9 mouse cellular contexts compared by ENCODE assay signal in the genomic region with DNA sequence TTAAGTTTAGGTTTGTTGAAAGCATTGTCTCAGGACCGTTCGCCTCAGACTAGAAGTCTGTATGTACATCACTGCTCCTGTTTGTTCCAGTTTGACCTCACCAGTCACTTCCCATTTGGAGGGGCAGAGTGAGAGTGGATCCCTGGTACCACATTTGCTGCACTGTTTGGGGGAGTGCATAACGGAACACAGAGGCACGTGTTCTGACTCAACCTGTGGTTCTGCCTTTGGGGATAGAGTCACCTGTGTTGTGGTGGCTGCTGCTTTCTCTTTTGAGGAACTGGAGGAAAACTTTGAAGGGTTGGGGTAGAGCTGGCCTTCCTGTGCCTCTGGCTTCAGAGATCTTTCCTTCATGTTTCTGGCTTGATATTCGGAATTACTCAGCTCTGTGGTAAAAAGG. TPM values are rescaled to one million over a fixed set of nuclear protein-coding genes. Genes with fewer than 3 reads are reported as not detected.
DNase-seq lines count a peak whose midpoint lies in the region; ATAC-seq and TF ChIP-seq lines count a peak whose summit lies in the region.
"Had no signal": no experiment of that assay in that cellular context is flagged by ENCODE, and none has a peak within 500 bp of the region (broad histone marks: within the 10 kb centered on the region; RNA-seq: fewer than 3 reads in every experiment).

No protein-coding gene starts in this region.

- H3K27me3 ChIP-seq in heart, embryonic 10.5 days (ENCODE audit: insufficient read depth, poor library complexity, severe bottlenecking), result no peaks in the 10 kb centered on the region
- peaks cover 9% of the 10 kb centered on the region for H3K27me3 ChIP-seq in E14TG2a.4 (ENCODE audit: insufficient read depth, low read length)
- H3K27me3 ChIP-seq in hindbrain, embryonic 11.5 days (ENCODE audit: control insufficient read depth, insufficient read depth, low read length), result no peaks in the 10 kb centered on the region
- no peaks in the 10 kb centered on the region for H3K27me3 ChIP-seq in midbrain, embryonic 10.5 days (ENCODE audit: low read depth, poor library complexity, severe bottlenecking)

- no peaks in the 10 kb centered on the region for H3K9me3 ChIP-seq in heart, embryonic 10.5 days
- H3K9me3 ChIP-seq in E14TG2a.4 (ENCODE audit: low read length), result no peaks in the 10 kb centered on the region
- H3K9me3 ChIP-seq in hindbrain, embryonic 11.5 days (ENCODE audit: control insufficient read depth, low read length), result no peaks in the 10 kb centered on the region
- H3K9me3 ChIP-seq in midbrain, embryonic 10.5 days (replicated peaks), result peaks cover 10% of the 10 kb centered on the region

- H3K4me3 ChIP-seq in heart, embryonic 10.5 days, result peak overlapping the region; percentile 93
- peak overlapping the region; percentile 93 for H3K4me3 ChIP-seq in E14TG2a.4 (replicated peaks; ENCODE audit: low read length)
- peak overlapping the region; percentile 98 for H3K4me3 ChIP-seq in hindbrain, embryonic 11.5 days (ENCODE audit: low read depth, low read length)
- H3K4me3 ChIP-seq in midbrain, embryonic 10.5 days, result peak overlapping the region; percentile 79

- H3K4me2 ChIP-seq in hindbrain, embryonic 11.5 days (replicated peaks; ENCODE audit: low read depth, low read length), result peak overlapping the region; percentile 72

- no peak for DNase-seq in heart, embryonic 10.5 days (ENCODE audit: low spot score)
- no peak for DNase-seq in heart, adult 11 months
- no peak for DNase-seq in hindbrain, embryonic 11.5 days (ENCODE audit: low spot score)
- no peak for DNase-seq in midbrain, embryonic 10.5 days (ENCODE audit: low spot score)
- no peak for DNase-seq in right cerebral cortex, postnatal 4 days
- DNase-seq in Muller cell, postnatal 12 days (ENCODE audit: inconsistent ontology term), result no peak
- no peak for DNase-seq in adrenal gland, adult 8-10 months

- TF ChIP-seq CTCF in E14TG2a.4 (conservative IDR thresholded peaks at IDR 0.05; ENCODE audit: low read length), result no peak

- no peak for ATAC-seq in hindbrain, embryonic 11.5 days (ENCODE audit: low FRiP score)
- ATAC-seq: activated CD4-positive, CD25-positive, alpha-beta regulatory T cell, adult 4 months had no signal

- H3K9ac ChIP-seq in hindbrain, embryonic 11.5 days (ENCODE audit: low read depth, low read length), result no peak overlapping the region; the same call in 1 of the 2 replicates

- H3K4me1 ChIP-seq in heart, embryonic 10.5 days, result peaks cover 60% of the 10 kb centered on the region
- H3K4me1 ChIP-seq in E14TG2a.4 (replicated peaks; ENCODE audit: low read depth, low read length), result peaks cover 67% of the 10 kb centered on the region
- peaks cover 6% of the 10 kb centered on the region; the same call in 1 of the 2 replicates for H3K4me1 ChIP-seq in hindbrain, embryonic 11.5 days (replicated peaks; ENCODE audit: control insufficient read depth, insufficient read depth, low read length)
- H3K4me1 ChIP-seq in midbrain, embryonic 10.5 days, result peaks cover 57% of the 10 kb centered on the region

- peaks cover 19% of the 10 kb centered on the region; the same call in 1 of the 2 replicates for H3K36me3 ChIP-seq in heart, embryonic 10.5 days
- H3K36me3 ChIP-seq in E14TG2a.4 (ENCODE audit: insufficient read depth, low read length), result peaks cover 37% of the 10 kb centered on the region
- H3K36me3 ChIP-seq in hindbrain, embryonic 11.5 days (ENCODE audit: control insufficient read depth, insufficient read depth, low read length), result no peaks in the 10 kb centered on the region
- H3K36me3 ChIP-seq in midbrain, embryonic 10.5 days, result peaks cover 51% of the 10 kb centered on the region

- 66% methylated on average over 5 of the region's 5 CpGs for WGBS in heart, embryonic 10.5 days
- WGBS in hindbrain, embryonic 11.5 days, result 65% methylated on average over 5 of the region's 5 CpGs
- 76% methylated on average over 5 of the region's 5 CpGs for WGBS in midbrain, embryonic 10.5 days

- H3K27ac ChIP-seq in heart, embryonic 10.5 days, result no peak overlapping the region
- H3K27ac ChIP-seq in hindbrain, embryonic 11.5 days (ENCODE audit: low read depth, low read length), result no peak overlapping the region
- H3K27ac ChIP-seq in midbrain, embryonic 10.5 days (replicated peaks), result peak overlapping the region; percentile 100

RNA-seq across cellular contexts. Expression of a gene that starts 2.2 kb away (rescaled TPM):
- polyA plus RNA-seq in heart, embryonic 10.5 days (2016; fragmentation: Nextera tagmentation; extraction: Ambion mirVana), result 29.6 and 35.4 TPM in 2 replicates
- polyA plus RNA-seq in hindbrain, embryonic 11.5 days (2014; fragmentation: Nextera tagmentation; extraction: Ambion mirVana), result 75.9 and 83.3 TPM in 2 replicates
- polyA plus RNA-seq in midbrain, embryonic 10.5 days (2016; fragmentation: Nextera tagmentation; extraction: Ambion mirVana), result 63.7 and 69.9 TPM in 2 replicates
- total RNA-seq in adrenal gland, adult 8-10 months (2022), result 10 to 100 TPM in 2 of 4 experiments, 1 to 10 TPM in 2; 5.7 to 12.7 (median 10.7) TPM
- polyA plus RNA-seq: activated CD4-positive, CD25-positive, alpha-beta regulatory T cell, adult 4 months had no signal

RNA-seq across cellular contexts. Expression of a gene that starts 38.7 kb away (rescaled TPM):
- not detected in 2 replicates for polyA plus RNA-seq in heart, embryonic 10.5 days (2016; fragmentation: Nextera tagmentation; extraction: Ambion mirVana)
- not detected in 2 replicates for polyA plus RNA-seq in hindbrain, embryonic 11.5 days (2014; fragmentation: Nextera tagmentation; extraction: Ambion mirVana)
- not detected in 2 replicates for polyA plus RNA-seq in midbrain, embryonic 10.5 days (2016; fragmentation: Nextera tagmentation; extraction: Ambion mirVana)
- total RNA-seq in adrenal gland, adult 8-10 months (2022), result not detected
- polyA plus RNA-seq: activated CD4-positive, CD25-positive, alpha-beta regulatory T cell, adult 4 months had no signal

RNA-seq across cellular contexts. Expression of a gene that starts 40.7 kb away (rescaled TPM):
- polyA plus RNA-seq in heart, embryonic 10.5 days (2016; fragmentation: Nextera tagmentation; extraction: Ambion mirVana), result 16.2 and 25.0 TPM in 2 replicates
- 46.2 and 47.3 TPM in 2 replicates for polyA plus RNA-seq in hindbrain, embryonic 11.5 days (2014; fragmentation: Nextera tagmentation; extraction: Ambion mirVana)
- 36.5 and 37.5 TPM in 2 replicates for polyA plus RNA-seq in midbrain, embryonic 10.5 days (2016; fragmentation: Nextera tagmentation; extraction: Ambion mirVana)
- total RNA-seq in adrenal gland, adult 8-10 months (2022), result 1 to 10 TPM; 4.6 to 5.9 (median 4.9) TPM

RNA-seq across cellular contexts. Expression of a gene that starts 46.9 kb away (rescaled TPM):
- 2.0 and 5.5 TPM in 2 replicates for polyA plus RNA-seq in heart, embryonic 10.5 days (2016; fragmentation: Nextera tagmentation; extraction: Ambion mirVana)
- 4.6 and 5.4 TPM in 2 replicates for polyA plus RNA-seq in hindbrain, embryonic 11.5 days (2014; fragmentation: Nextera tagmentation; extraction: Ambion mirVana)
- polyA plus RNA-seq in midbrain, embryonic 10.5 days (2016; fragmentation: Nextera tagmentation; extraction: Ambion mirVana), result 6.9 and 7.7 TPM in 2 replicates
- 1 to 10 TPM in 3 of 4 experiments, under 1 TPM in 1; 0.87 to 2.2 (median 1.5) TPM for total RNA-seq in adrenal gland, adult 8-10 months (2022)
